Mouse (Mus musculus) cerebellum, postnatal 10 days (tissue): ENCODE measurements at regions not wholly inside any gene's neighbourhood (a gene's known extent, or its start where the extent isn't known, plus 50 kb on each side); places are given as distances from the start of the nearest gene placed in this dataset.

ENCODE experiments used
- DNase-seq, 2 experiments: peaks; one replicate each; pipeline ENCODE4 v3.0.0; 2021; ENCODE audit warnings: mixed read lengths in 2 of 2

DNA sequence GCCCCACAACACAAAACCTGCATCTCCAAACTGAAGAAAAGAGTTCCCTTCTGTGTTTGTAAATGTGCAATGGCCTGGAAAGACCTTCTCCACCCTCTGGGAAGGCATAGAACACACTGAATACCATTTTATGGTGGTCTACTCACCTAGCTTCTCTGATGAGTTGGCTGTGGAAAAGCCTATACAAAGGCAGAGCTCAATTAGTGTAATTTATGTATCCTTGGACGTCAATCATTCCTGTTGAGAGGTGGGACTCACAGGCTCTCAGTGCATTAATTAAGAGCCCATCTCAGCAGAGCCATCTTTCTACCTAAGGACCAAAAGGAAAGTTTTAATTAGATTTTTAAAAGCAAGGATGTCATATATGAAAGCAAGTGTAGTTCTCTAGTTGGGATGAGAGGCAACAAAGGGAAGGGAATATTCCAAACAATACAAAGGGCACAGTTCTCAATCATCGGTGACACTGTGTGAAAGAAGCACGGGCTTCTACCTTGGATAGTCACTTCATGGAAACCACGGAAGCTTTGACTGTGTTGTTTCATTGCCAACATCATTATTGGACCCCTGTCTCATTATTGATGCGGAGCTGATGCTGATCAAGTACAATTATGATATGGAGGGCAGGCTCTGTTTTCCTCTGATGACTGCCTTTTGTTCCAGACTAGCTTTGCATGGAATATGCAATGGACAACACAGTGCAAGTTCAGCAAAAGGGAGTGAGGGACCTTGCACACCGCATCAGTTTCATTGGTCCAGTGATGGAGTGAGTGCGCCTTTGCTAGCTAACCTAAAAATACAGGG, 392.5 kb upstream of the Tenm3 start:
- DNase-seq: no peak

DNA sequence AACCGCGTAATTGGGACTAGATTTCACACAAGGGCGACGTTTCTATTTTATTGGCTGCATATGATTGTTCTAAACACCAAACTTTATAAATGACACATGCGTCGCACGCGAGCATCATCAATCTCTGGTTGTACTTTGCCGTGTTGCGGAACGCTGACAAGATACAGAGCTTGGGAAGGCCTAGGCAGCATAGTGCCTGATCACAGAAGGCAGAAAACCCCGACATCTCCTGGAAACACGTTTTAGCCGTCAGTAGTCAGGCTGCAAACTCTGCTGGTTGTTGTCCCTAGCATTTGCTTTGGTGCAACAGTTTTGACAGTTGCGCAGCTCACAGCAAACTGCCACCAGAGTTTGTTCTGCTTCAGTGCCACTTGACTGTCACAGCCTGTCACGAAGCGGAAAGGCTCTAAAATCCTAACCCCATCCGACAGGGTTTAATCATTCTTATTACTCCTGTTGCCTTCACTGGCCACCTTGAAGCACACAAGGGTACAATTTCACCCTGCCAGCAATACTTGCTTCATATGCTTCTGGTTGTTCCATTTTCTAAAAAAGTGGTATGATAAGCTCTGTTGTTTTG, 380.2 kb upstream of the Tenm3 start:
- peak; percentile 1 to 2 for DNase-seq

DNA sequence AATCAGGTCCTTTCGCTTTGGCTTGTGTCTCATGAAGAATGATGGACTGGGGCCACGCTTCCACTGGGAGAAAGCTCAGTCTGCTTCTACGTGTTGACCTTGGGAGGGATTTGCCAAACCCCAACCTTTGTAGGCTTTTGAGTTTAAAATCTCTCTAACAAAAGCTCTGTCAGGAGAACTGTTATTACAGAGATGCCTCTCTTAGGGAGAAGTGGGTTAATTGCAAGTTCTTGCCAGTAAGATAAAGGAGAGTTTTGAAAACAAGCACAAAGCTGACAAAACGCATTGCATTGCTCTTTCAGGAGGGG, 351.5 kb upstream of the Tenm3 start:
- no peak for DNase-seq

DNA sequence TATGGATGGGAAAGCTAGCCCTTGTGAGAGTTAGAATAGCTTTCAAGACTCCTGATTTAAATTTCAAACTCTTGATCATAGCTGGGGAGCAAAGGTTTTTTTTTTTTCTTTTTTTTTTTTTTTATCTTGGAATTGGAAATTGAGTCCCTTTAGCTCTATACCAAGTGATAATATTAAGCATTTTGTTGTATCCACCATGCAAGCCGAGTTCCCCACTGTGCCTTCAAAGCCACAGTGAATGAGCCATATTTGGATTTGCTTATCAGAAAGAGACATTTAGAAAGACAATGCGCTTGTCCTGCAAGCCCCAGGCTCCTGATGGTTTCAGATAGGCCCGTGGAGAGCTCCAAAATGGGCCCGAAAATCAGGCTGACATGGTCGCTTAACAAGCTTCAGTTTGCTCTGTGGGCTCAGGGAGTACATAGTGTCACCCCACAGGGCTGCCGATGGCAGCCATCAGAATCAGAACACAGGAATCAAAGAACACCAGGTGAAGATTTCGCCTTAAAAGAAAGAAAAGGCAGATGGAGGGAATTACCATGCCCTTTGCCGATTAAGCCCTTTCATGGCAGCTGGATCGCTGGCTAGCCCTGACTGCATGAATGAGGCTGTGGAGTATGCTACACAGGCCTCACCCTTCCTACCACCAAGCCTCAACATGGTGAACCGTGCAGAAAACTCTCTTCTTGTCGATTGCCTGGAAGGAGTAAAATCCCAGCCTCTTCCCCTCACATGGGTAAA, 351.0 kb upstream of the Tenm3 start:
- no peak for DNase-seq

DNA sequence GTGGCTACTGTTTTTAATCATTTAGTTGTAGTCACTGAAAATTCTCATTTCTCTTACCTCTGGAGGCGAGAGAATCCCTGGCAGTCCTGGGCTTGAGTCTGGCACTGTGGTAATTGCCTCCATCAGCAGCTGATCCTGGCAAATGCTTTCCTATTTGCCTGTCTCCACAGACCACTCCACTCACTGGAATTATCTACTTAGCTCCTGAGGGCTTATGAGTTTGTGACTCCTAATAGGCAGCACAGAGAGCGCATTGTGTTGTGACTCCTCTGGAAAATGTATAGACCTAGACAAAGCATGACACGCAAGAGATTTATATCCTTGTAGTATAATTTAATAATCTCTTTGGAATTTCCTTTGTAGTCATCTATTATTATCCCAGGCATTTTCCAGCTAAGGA, 343.1 kb upstream of the Tenm3 start:
- peak in 1 of 2 experiments; percentile 6 for DNase-seq

DNA sequence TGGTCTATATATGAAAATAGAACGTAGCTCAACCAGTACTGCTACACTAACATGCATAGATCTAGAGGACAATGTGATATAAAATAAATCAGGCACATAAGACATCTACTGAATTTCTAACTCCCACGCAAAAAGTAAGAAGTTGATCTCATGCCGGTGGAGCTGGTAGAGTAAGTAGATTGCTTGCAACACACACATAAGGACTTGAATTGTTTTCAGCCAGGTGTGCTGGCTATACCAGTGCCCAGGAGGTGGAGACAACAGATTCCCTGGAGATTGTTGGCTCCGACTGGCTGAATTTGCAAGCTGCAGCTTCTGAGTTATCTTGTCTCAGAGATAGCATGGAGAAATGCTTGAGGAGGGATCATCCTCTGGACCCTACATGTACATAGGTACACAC, 331.6 kb upstream of the Tenm3 start:
- DNase-seq: no peak

DNA sequence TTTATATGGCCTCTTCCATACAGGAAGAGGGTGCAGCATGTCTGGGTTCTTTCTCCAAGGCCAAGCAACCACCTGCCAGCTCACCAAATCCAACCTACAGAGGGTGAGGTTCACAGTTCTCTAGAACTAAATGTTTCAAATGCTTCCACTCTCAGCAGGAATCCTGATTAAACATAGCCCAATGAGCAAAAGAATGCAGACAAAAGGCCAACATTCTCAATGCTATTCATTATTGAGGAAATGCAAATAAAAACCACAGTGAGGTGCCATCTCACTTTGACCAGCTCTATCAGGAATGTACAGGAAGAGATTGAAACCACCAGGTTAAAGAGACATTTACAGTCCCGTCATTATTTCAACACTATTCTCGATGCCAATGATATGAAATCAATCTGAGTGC, 331.2 kb upstream of the Tenm3 start:
- no peak for DNase-seq

DNA sequence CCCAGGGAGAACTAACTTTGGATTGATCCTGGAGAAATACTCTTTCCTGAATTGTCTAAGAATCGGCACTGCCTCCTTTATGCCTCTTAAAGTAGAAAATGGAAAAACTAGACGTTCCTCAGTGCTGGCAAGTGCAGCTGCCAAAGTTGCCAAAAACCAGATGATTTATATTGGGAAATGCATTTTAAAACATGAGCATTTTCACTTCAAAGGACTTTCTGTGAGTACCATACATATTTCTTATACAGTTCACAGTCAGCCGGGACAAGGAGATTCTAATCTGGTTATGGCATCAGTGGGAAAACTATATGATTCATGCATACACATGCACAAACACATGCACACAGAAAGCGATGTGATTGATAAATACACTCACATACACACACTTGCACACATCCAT, 315.6 kb upstream of the Tenm3 start:
- no peak for DNase-seq

DNA sequence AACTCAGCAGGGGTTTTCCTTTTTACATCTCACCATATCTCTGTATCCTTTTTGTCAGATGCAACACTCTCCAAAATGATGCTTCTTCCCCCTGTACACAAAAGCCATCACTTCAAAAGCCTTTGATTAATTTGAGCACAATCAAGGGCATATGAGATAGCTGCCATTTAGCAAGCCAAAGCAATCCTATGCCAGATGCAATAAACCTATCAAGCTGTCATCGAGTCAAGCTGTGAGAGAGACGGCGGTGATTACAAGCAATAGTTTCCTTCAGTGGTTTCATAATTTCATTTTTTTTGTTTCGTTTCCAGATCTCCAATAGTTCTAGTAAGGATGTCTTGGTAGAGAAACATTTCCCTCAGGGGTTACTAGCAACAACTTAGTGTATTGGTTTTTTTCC, 314.4 kb upstream of the Tenm3 start:
- DNase-seq: peak; percentile 7 to 14

DNA sequence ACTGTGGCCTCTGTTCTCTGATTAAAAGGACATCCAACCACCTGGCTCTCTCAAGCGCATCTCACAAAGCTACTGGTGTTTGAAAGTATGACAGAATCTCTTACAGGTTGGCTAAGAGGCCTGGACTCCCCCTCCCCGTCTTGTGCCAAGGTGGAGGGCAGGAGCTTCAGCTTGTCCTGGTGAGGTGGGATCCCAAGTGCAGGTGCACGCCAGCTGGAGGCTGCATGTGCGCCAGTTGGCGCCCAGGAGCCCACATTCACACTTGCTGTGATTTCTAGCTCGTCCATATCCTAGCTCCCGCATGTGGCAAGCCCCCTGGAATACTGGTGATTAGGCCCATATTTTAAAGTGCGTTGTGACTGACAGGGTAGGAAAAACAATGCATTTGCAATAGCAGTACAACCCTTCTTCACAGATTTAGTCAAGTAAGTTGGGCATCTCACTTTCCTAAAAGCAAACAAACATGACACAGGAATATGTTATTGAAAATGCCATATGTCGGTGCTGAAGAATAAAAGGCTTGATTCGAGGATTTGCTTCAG, 292.8 kb upstream of the Tenm3 start:
- peak; percentile 25 to 66 for DNase-seq

DNA sequence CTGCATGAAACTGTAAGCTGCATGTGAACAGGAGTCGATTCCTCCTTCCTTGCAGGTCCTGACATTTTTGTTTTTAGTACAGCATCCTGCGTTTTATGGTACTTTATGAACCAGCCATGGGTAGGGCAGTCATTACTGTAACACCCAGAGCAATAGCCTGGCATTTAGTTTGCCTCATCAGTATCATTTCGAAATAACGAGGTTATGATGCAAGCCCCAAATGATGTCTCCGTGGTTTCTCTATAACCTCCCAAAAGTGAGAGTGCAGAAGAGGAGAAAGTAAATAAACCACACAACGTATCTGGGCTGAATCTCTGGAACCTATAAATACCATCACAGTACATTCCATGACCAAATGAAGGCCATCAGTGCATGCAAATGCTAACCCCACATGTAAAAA, 265.3 kb upstream of the Tenm3 start:
- DNase-seq: no peak

DNA sequence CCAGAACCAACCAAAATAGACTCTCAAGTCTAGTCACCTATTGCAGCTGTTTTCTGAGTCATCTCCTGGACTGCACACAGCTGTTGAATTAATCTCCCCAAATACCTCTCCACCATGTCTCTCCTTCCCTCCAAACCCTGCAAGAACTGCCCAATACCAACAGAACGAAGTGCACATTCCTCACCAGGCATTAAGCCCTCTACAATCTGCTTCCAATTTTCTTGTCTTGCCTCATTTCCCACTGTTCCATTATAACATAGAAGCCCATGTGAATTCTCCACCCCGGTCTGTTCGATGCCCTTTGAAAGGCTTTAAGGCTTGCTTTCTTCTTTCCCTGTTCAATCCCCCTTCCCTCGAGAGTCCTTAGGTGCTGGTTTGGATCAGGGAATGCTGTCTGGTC, 264.9 kb upstream of the Tenm3 start:
- no peak for DNase-seq

DNA sequence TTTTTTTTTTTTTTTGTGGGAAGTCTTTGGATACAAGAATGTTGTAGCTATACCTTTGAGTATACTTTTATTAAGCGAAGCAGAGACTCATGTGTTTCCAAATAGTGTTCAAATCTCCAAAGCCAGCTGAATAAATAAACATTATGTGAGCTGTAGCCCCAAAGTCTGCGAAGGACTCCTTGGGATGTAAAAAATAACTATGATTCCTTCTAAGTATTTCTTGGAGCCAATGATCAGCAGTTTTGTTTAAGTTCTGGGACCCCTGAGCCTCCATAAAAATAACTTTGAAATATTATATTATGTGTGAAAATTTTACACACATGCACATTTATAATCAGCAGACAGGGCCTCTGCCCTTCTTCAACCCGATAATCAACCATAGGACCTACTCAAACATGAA, 262.8 kb upstream of the Tenm3 start:
- DNase-seq: no peak

DNA sequence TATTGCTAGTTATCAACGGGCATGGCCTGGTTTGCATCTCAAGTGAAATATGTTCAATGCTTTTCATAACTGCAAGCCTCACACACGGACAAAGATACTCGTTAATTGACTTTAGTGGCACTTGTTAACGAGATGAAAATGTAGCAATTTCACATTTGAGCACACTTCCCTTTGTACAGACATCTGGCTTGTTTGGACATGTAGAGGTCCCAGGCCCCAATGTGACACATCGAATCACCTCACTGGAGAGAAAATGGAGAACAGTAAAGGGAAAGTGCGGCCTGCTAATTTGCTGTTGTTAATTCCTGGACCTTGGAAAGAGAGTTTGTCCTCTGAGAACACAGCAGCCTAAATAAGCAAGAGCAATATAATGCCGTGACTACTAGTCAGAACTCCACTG, 257.4 kb upstream of the Tenm3 start:
- no peak for DNase-seq

DNA sequence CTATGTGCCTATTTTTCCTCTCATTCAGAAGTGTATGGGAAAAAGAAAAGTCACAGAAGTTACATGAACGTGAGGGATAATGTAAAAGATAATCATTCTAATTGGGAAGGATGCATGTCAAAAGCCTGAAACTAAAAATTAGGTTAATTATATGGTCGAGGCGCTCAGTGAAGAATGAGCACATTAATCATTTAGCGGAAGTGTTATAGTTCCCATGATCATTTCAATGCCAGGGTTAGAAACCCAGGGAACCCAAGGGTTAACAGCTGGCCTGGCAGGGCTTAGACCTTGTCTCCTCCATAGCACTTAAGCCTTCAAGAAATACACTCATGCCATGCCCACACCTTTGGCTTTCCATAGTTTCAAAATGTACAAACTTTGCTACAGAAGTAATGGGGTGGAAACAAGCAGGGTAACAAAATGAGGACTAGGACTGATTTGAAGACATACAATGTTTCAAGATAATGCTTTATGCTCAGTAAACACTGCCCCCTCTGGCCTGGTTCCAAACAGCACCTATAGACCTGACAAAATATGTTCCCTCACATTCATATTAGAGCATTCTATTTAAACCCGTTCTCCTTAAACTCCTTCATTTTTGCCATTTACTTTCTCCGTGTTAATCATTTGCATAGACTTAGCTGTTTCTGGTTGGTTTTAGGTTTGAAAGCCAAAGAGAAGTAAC, 240.6 kb upstream of the Tenm3 start:
- DNase-seq: peak in 1 of 2 experiments; percentile 3

DNA sequence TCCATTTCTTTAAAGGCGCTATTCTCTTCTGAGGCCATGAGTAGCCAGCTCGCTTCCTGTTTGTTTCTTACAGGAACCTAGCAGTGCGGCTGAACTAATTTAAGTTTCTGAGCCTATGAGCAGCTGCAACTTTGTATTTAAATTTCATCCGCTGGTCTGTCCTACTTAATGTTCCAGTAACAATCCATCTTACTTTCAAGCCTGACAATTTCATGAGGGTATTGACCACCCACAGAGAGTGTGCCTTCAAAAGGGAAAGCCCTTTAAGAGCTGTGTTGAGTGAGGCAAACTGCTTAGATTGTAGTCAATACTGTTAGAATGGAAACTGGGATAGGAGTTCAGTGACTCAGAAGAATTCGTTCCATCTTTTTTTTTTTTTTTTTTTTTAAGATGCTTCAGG, 225.7 kb upstream of the Tenm3 start:
- DNase-seq: no peak

DNA sequence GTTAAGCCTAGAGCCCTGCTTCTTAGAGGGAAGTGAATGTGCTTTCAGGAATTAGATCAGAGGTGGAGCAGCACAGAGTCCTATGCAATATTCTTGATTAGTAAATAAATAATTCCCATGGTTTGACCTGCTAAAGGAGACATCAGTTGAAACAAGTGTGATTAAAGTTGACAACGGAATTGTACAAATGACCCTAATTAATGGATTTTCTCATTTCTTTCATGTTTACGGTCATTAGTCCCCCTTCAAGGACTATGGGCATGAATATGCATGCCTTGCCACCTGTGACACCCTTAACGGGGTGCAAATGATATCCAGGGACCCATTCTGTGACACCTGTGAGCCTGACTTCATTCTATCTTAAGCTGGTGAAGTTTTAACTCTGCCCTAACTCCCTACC, 219.5 kb upstream of the Tenm3 start:
- no peak for DNase-seq

DNA sequence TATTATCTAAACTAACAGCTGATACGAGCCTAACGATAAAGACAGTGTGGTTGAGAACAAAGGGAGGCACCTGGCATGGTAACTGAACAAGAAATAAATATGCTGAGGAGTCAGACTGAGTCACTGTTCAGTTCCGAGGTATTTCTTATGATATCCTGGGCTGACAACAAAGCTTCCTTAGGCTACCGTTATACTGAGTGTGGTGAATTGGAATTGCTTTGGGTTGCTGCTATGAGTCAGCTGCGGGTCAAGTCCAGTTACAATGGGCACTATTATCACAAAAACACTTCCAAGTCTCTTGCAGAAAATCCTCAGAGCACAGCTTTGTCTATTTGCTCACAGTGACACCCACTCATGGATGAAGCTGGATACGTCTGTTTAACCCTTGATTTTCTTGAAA, 199.5 kb upstream of the Tenm3 start:
- no peak for DNase-seq

DNA sequence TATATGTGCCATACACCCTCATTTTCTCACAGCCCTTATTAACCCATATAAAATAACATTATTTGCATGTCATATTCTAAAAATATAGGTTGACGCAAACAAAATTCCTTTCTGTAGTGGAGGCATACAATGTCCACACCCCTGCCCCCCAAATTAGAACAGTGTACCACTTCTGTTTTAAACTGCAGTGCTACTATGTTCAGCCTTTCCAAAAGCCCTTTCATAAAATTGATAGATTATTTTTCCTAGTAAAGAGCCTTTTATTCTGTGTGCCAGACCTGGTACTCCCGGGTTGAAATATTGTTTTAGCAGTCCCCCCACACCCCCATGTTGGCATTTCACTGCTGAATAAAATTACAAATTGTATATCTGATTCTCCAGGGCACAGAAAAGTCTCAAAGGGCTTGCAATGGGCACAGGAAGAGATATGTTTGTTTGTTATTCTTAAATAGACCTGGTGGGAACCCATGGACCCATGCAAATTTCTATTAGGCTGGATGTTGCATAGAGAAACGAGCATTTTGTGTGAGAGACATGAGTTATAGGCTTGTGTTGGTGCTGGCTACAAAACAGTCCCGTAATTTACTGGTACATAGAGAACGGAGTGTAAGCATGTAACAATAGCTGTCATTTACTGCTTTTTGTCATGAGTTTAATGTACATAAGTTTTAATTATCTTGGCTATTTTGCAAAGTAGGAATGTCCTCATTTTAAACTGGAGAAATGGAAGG, 192.4 kb upstream of the Tenm3 start:
- no peak for DNase-seq

DNA sequence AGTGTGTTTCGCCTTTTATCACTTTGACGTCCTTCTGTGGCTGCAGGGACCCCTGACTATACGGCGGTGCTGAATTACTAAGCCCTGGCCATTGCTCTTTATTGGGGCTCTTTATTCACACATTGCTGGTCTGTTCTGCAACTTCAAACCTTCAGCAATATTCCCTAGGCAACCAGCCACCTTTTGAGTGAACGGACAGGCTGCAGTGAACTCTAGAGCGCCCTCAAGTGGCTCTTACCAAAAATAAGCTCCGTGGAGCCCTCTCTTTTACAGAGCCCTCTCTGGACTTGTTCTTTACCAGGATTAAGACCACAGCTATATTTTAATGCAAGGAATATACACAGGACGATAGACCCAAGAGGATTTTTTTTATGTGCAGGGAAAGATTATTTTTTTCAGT, 191.8 kb upstream of the Tenm3 start:
- peak; percentile 47 to 56 for DNase-seq

DNA sequence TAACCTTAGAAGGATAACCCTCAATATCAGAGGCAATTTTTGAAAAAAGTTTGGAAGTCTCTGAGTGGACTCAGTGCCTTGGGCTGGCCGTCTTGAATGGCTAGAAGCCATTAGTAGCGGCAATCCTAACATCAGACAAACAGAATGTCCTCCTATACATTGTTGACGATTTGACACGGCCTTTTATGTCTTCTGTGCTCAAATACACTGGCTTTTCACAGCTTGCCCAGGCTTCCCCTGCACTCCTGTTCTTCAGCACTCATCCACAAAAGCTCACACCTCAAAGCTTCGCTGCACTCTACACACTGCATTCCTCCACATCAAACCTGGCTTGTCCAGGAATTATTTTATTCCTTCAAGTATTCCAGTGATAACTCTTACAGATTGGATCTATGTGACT, 186.5 kb upstream of the Tenm3 start:
- DNase-seq: no peak

DNA sequence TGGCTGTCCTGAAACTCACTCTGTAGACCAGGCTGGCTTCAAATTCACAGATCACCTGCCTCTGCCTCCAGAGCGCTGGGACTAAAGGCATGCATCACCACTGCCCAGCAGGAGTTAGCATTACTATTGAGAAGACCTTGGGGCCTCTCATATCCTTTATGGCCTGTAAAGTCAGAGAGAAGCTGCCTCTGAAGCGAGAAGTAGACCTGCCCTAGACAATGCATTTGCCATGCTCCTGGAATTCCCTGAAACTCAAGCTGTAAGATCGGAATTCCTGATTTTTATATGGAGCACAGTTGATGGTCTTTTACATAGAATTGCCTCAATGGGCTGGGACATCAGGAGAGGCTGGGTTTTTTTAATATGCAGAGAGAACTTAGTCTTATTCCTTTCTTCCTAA, 174.0 kb upstream of the Tenm3 start:
- no peak for DNase-seq

DNA sequence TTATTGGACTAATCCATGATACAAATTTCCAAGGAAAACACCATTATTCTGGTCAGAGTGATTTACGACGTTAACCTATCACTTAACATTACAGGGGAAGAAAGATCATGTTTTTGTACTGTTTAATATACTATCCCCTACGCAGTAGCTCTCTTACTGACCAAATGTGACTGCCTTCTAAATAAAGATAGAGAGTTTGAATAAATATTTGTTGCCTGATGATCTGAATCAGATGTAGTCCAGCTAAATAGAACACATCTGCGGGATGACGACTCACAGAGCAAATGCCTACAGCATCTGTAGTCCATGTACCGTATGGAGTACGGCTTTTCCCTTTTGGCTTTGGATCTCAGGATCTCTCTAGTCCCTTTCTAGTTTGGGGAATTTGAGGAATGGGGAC, 171.9 kb upstream of the Tenm3 start:
- no peak for DNase-seq
